Mouse (Mus musculus): ENCODE measurements around the gene Tas1r3. TPM values are rescaled to one million over a fixed set of nuclear protein-coding genes. Genes with fewer than 3 reads are reported as not detected.

The Tas1r3 gene
- polyA plus RNA-seq (2016; fragmentation: Nextera tagmentation; extraction: Ambion mirVana): 0.24 and 0.31 TPM in 2 replicates

GRCm38 (mm10) chr4:155863001-155863400 lies at the start of gene Tas1r3:
Gene Tas1r3 (minus strand): TSS chr4:155863362.
- Histone ChIP-seq H3K4me1 (no peaks in the 10 kb centered on the region), H3K36me3 (peaks cover 51% of the 10 kb centered on the region), H3K27ac (no peak within 1 kb of the TSS), H3K27me3 (ENCODE audit: low read depth, poor library complexity, severe bottlenecking) (no peaks in the 10 kb centered on the region), H3K9me3 (replicated peaks) (no peaks in the 10 kb centered on the region), H3K4me3 (no peak within 1 kb of the TSS)
- no peak for DNase-seq (ENCODE audit: low spot score)
- 78% methylated on average over 5 of the region's 5 CpGs for WGBS

- Histone ChIP-seq H3K9me3 (replicated peaks) (no peaks in the 10 kb centered on the region), H3K36me3 (peaks cover 28% of the 10 kb centered on the region), H3K4me1 (no peaks in the 10 kb centered on the region), H3K4me3 (no peak overlapping the region), H3K27ac (no peak overlapping the region), H3K27me3 (ENCODE audit: low read depth, poor library complexity, severe bottlenecking) (no peaks in the 10 kb centered on the region)
- DNase-seq (ENCODE audit: low spot score): no peak
- WGBS: 94% methylated on average over 4 of the region's 4 CpGs
These were observed 45.6 kb upstream of the Tas1r3 start for GRCm38 (mm10) chr4:155908751-155909150.

- no peak overlapping the region for H3K27ac ChIP-seq
- DNase-seq (ENCODE audit: low spot score): no peak
- H3K4me3 ChIP-seq: no peak overlapping the region
- no peaks in the 10 kb centered on the region for H3K27me3 ChIP-seq (ENCODE audit: low read depth, poor library complexity, severe bottlenecking)
- peaks cover 33% of the 10 kb centered on the region for H3K36me3 ChIP-seq
- no peaks in the 10 kb centered on the region for H3K9me3 ChIP-seq (replicated peaks)
- H3K4me1 ChIP-seq: no peaks in the 10 kb centered on the region
- 79% methylated on average over 7 of the region's 7 CpGs for WGBS
These were observed 45.1 kb upstream of the Tas1r3 start for GRCm38 (mm10) chr4:155908281-155908680.

- WGBS: 81% methylated on average over 11 of the region's 11 CpGs
- H3K4me3 ChIP-seq: no peak overlapping the region
- H3K27me3 ChIP-seq (ENCODE audit: low read depth, poor library complexity, severe bottlenecking): no peaks in the 10 kb centered on the region
- H3K27ac ChIP-seq: no peak overlapping the region
- DNase-seq (ENCODE audit: low spot score): no peak
- no peaks in the 10 kb centered on the region for H3K9me3 ChIP-seq (replicated peaks)
- H3K4me1 ChIP-seq: no peaks in the 10 kb centered on the region
- H3K36me3 ChIP-seq: peaks cover 45% of the 10 kb centered on the region
These were observed 43.8 kb upstream of the Tas1r3 start for GRCm38 (mm10) chr4:155907003-155907402.

GRCm38 (mm10) chr4:155906125-155906524 lies 43.0 kb upstream of the Tas1r3 start:
- DNase-seq (ENCODE audit: low spot score): no peak
- WGBS: 85% methylated on average over 9 of the region's 9 CpGs
- Histone ChIP-seq H3K27ac (no peak overlapping the region), H3K4me3 (no peak overlapping the region), H3K9me3 (replicated peaks) (no peaks in the 10 kb centered on the region), H3K36me3 (peaks cover 54% of the 10 kb centered on the region), H3K4me1 (no peaks in the 10 kb centered on the region), H3K27me3 (ENCODE audit: low read depth, poor library complexity, severe bottlenecking) (no peaks in the 10 kb centered on the region)

GRCm38 (mm10) chr4:155905634-155906033 lies 42.5 kb upstream of the Tas1r3 start:
- Histone ChIP-seq H3K4me3 (no peak overlapping the region), H3K36me3 (peaks cover 59% of the 10 kb centered on the region), H3K9me3 (replicated peaks) (no peaks in the 10 kb centered on the region), H3K27ac (no peak overlapping the region), H3K4me1 (no peaks in the 10 kb centered on the region), H3K27me3 (ENCODE audit: low read depth, poor library complexity, severe bottlenecking) (no peaks in the 10 kb centered on the region)
- 90% methylated on average over 13 of the region's 13 CpGs for WGBS
- no peak for DNase-seq (ENCODE audit: low spot score)

- Histone ChIP-seq H3K36me3 (peaks cover 70% of the 10 kb centered on the region), H3K27ac (no peak overlapping the region), H3K27me3 (ENCODE audit: low read depth, poor library complexity, severe bottlenecking) (no peaks in the 10 kb centered on the region), H3K4me3 (no peak overlapping the region), H3K9me3 (replicated peaks) (no peaks in the 10 kb centered on the region), H3K4me1 (no peaks in the 10 kb centered on the region)
- peak; percentile 31 for DNase-seq (ENCODE audit: low spot score)
- WGBS: 88% methylated on average over 13 of the region's 13 CpGs
These were observed 41.3 kb upstream of the Tas1r3 start for GRCm38 (mm10) chr4:155904318-155905102.

GRCm38 (mm10) chr4:155903246-155903645 lies 40.1 kb upstream of the Tas1r3 start:
- Histone ChIP-seq H3K27me3 (ENCODE audit: low read depth, poor library complexity, severe bottlenecking) (no peaks in the 10 kb centered on the region), H3K4me3 (no peak overlapping the region), H3K36me3 (peaks cover 83% of the 10 kb centered on the region), H3K4me1 (no peaks in the 10 kb centered on the region), H3K9me3 (replicated peaks) (no peaks in the 10 kb centered on the region), H3K27ac (no peak overlapping the region)
- DNase-seq (ENCODE audit: low spot score): peak; percentile 26
- 94% methylated on average over 13 of the region's 13 CpGs for WGBS

GRCm38 (mm10) chr4:155901205-155901604 lies 38.0 kb upstream of the Tas1r3 start:
- H3K36me3 ChIP-seq: peaks cover 93% of the 10 kb centered on the region
- 83% methylated on average over 3 of the region's 3 CpGs for WGBS
- no peak overlapping the region for H3K4me3 ChIP-seq
- H3K27me3 ChIP-seq (ENCODE audit: low read depth, poor library complexity, severe bottlenecking): no peaks in the 10 kb centered on the region
- H3K9me3 ChIP-seq (replicated peaks): no peaks in the 10 kb centered on the region
- H3K27ac ChIP-seq: no peak overlapping the region
- no peaks in the 10 kb centered on the region for H3K4me1 ChIP-seq
- peak; percentile 14 for DNase-seq (ENCODE audit: low spot score)

GRCm38 (mm10) chr4:155899355-155899754 lies 36.2 kb upstream of the Tas1r3 start:
- peaks cover 80% of the 10 kb centered on the region for H3K36me3 ChIP-seq
- H3K4me3 ChIP-seq: no peak overlapping the region
- no peaks in the 10 kb centered on the region for H3K27me3 ChIP-seq (ENCODE audit: low read depth, poor library complexity, severe bottlenecking)
- peaks cover 3% of the 10 kb centered on the region for H3K4me1 ChIP-seq
- 92% methylated on average over 7 of the region's 7 CpGs for WGBS
- no peak overlapping the region for H3K27ac ChIP-seq
- no peaks in the 10 kb centered on the region for H3K9me3 ChIP-seq (replicated peaks)
- peak; percentile 26 for DNase-seq (ENCODE audit: low spot score)

GRCm38 (mm10) chr4:155898318-155898717 lies 35.2 kb upstream of the Tas1r3 start:
- H3K4me1 ChIP-seq: peaks cover 12% of the 10 kb centered on the region
- 94% methylated on average over 2 of the region's 2 CpGs for WGBS
- DNase-seq (ENCODE audit: low spot score): no peak
- no peaks in the 10 kb centered on the region for H3K27me3 ChIP-seq (ENCODE audit: low read depth, poor library complexity, severe bottlenecking)
- H3K36me3 ChIP-seq: peaks cover 69% of the 10 kb centered on the region
- no peaks in the 10 kb centered on the region for H3K9me3 ChIP-seq (replicated peaks)
- no peak overlapping the region for H3K27ac ChIP-seq
- H3K4me3 ChIP-seq: no peak overlapping the region

- Histone ChIP-seq H3K9me3 (replicated peaks) (no peaks in the 10 kb centered on the region), H3K36me3 (peaks cover 51% of the 10 kb centered on the region), H3K4me1 (peaks cover 25% of the 10 kb centered on the region), H3K4me3 (no peak overlapping the region), H3K27ac (no peak overlapping the region), H3K27me3 (ENCODE audit: low read depth, poor library complexity, severe bottlenecking) (no peaks in the 10 kb centered on the region)
- WGBS: 97% methylated on average over 12 of the region's 12 CpGs
- DNase-seq (ENCODE audit: low spot score): no peak
These were observed 33.3 kb upstream of the Tas1r3 start for GRCm38 (mm10) chr4:155896461-155896860.

GRCm38 (mm10) chr4:155895826-155896225 lies 32.7 kb upstream of the Tas1r3 start:
- no peak for DNase-seq (ENCODE audit: low spot score)
- H3K4me3 ChIP-seq: no peak overlapping the region

More at GRCm38 (mm10) chr4:155895826-155896225, 32.7 kb upstream of the Tas1r3 start:
- Histone ChIP-seq H3K4me1 (peaks cover 29% of the 10 kb centered on the region), H3K9me3 (replicated peaks) (no peaks in the 10 kb centered on the region), H3K36me3 (peaks cover 44% of the 10 kb centered on the region), H3K27me3 (ENCODE audit: low read depth, poor library complexity, severe bottlenecking) (no peaks in the 10 kb centered on the region), H3K27ac (no peak overlapping the region)
- WGBS: 97% methylated on average over 4 of the region's 4 CpGs

All from limb, embryonic 10.5 days (tissue).